Mouse (Mus musculus) embryonic facial prominence, embryonic 11.5 days (tissue): Measurements from ENCODE around the gene Nfatc2. TPM values are rescaled to one million over a fixed set of nuclear protein-coding genes. Genes with fewer than 3 reads are reported as not detected.

Source experiments
- ATAC-seq: fragments of 200-750 bp; cut with Nextera tagmentation; replicated peaks from 2 replicates; pipeline ENCODE4 v1.8.0; 2017; ENCODE audit warnings: low read depth; ENCODE audit not compliant: insufficient number of reproducible peaks, low FRiP score, low TSS enrichment
- DNase-seq: peaks from one replicate; pipeline ENCODE4 v3.0.0-alpha.2; 2015; ENCODE audit warnings: low spot score
- H3K27ac ChIP-seq: fragments of 300-500 bp; sonication (generic); replicated peaks from 2 replicates; pipeline ENCODE4 v1.5.1; 2014; ENCODE audit warnings: mild to moderate bottlenecking, low read depth, low read length, control low read depth
- H3K27me3 ChIP-seq: fragments of 300-500 bp; sonication (generic); 2 replicates; pipeline ENCODE4 v1.6.1; 2014; ENCODE audit warnings: mild to moderate bottlenecking, low read length, moderate library complexity, mixed read lengths; ENCODE audit not compliant: control insufficient read depth, insufficient read depth
- H3K36me3 ChIP-seq: fragments of 300-500 bp; sonication (generic); replicated peaks from 2 replicates; pipeline ENCODE4 v1.6.1; 2014; ENCODE audit warnings: low read depth, mild to moderate bottlenecking, low read length, moderate library complexity, mixed read lengths; ENCODE audit not compliant: control insufficient read depth, insufficient read depth
- H3K4me1 ChIP-seq: fragments of 300-500 bp; sonication (generic); 2 replicates; pipeline ENCODE4 v1.6.1; 2014; ENCODE audit warnings: low read length, mixed read lengths; ENCODE audit not compliant: control insufficient read depth, insufficient read depth
- H3K4me2 ChIP-seq: fragments of 300-500 bp; sonication (generic); 2 replicates; pipeline ENCODE4 v1.6.1; 2014; ENCODE audit warnings: low read depth, mild to moderate bottlenecking, control low read depth, low read length, moderate library complexity
- H3K4me3 ChIP-seq: fragments of 300-500 bp; sonication (generic); 2 replicates; pipeline ENCODE4 v1.5.1; 2014; ENCODE audit warnings: low read depth, low read length, control low read depth
- H3K9ac ChIP-seq: fragments of 300-500 bp; sonication (generic); replicated peaks from 2 replicates; pipeline ENCODE4 v1.6.1; 2014; ENCODE audit warnings: mild to moderate bottlenecking, control low read depth, low read length
- H3K9me3 ChIP-seq: fragments of 300-500 bp; sonication (generic); replicated peaks from 2 replicates; pipeline ENCODE4 v1.6.1; 2016; ENCODE audit warnings: mild to moderate bottlenecking, low read length, inconsistent platforms, mixed read lengths; ENCODE audit not compliant: control insufficient read depth
- WGBS: fragments of 180-500 bp; shearing (Covaris S2); extraction: QIAGEN DNeasy Blood & Tissue Kit; methylation state at CpG from one replicate; pipeline ENCODE4 v1.1.7; 2014; 5-methylcytosine and 5-hydroxymethylcytosine counted together
- microRNA-seq: library from miRNA; unstranded; fragments of <30 nt; microRNA quantifications from one replicate; pipeline ENCODE4, GENCODE M21; 2016; ENCODE audit warnings: borderline number of aligned reads
- polyA plus RNA-seq: library from polyadenylated mRNA; unstranded; fragments of >200 nt; fragmentation: Nextera tagmentation; extraction: Ambion mirVana; gene quantifications from 2 replicates; pipeline ENCODE4 v1.2.1, GENCODE M21; 2014

Nfatc2 gene
- polyA plus RNA-seq, 1 experiment from 2014 or later = 0.87 TPM

DNA sequence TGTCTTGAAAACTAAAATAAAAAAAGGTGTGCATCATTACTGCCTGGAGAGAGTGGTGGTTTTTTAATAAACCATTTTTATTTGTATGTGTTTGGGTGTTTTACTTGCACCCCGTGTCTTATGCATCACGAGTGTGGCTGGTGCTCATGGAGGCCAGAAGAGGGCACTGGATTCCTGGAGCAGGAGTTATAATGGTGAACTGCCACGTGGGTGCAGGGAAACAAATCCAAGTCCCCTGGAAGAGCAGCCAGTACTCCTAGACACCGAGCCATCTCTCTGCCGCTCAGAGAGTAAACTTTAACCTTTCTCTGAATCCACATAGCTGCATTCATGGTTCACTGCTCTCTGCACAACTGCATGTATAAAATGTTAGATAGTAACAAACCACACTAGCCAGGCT, 168.1 kb downstream of the Nfatc2 start:
- Histone ChIP-seq H3K4me2 (no peak overlapping the region), H3K27me3 (no peaks in the 10 kb centered on the region), H3K4me1 (no peaks in the 10 kb centered on the region), H3K4me3 (no peak overlapping the region), H3K36me3 (no peaks in the 10 kb centered on the region), H3K9ac (no peak overlapping the region), H3K27ac (no peak overlapping the region), H3K9me3 (no peaks in the 10 kb centered on the region)
- DNase-seq (no peak), ATAC-seq (no peak)
- 69% methylated on average over 5 of the region's 5 CpGs for WGBS

DNA sequence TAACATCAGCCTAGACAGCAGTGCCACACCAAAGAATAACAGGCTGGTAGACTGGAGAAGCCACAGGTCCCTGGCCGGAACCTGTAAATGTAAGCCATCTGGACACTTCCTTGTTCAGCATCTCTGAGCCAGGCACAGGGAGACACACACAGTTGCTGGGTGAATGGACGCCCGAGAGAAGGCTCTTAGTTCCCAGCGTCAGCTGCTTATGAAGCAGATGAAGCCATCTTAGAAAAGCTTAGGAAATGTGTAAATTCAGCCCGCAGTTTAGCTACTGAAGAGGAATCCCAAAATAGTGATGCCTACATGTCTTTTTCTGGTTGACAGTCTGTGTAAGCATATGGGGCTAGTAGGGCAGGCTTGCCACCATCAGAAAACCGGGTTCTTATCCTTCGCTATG, 169.1 kb downstream of the Nfatc2 start:
- Histone ChIP-seq H3K4me1 (no peaks in the 10 kb centered on the region), H3K36me3 (no peaks in the 10 kb centered on the region), H3K4me2 (no peak overlapping the region), H3K27ac (no peak overlapping the region), H3K9ac (no peak overlapping the region), H3K9me3 (no peaks in the 10 kb centered on the region), H3K27me3 (no peaks in the 10 kb centered on the region), H3K4me3 (no peak overlapping the region)
- 90% methylated on average over 7 of the region's 7 CpGs for WGBS
- ATAC-seq (no peak), DNase-seq (no peak)

DNA sequence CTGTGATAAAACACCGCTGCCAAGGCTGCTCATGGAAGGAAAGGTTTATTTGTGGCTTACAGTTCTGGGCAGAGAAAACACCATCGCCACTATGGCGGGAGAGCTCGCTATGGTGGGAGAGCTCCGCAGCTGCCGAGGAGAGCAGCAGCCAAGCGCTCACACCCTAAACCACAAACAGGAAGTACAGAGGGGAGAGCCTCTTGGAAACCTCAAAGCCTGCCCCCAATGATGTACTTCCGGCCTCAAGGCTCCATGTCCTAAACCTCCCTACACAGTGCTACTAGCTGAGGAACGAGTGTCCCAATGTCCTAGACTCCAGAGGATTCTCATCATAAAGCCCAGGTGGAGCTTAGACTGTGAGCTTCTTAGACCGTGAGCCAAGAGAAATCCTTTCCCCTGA, 171.9 kb downstream of the Nfatc2 start:
- H3K9me3 ChIP-seq = no peaks in the 10 kb centered on the region
- no peak overlapping the region for H3K4me2 ChIP-seq
- no peak overlapping the region for H3K27ac ChIP-seq
- WGBS = 94% methylated on average over 10 of the region's 10 CpGs
- no peak for ATAC-seq
- no peak overlapping the region for H3K4me3 ChIP-seq
- H3K36me3 ChIP-seq = no peaks in the 10 kb centered on the region
- no peaks in the 10 kb centered on the region for H3K27me3 ChIP-seq
- no peak overlapping the region for H3K9ac ChIP-seq
- H3K4me1 ChIP-seq = no peaks in the 10 kb centered on the region
- no peak for DNase-seq

DNA sequence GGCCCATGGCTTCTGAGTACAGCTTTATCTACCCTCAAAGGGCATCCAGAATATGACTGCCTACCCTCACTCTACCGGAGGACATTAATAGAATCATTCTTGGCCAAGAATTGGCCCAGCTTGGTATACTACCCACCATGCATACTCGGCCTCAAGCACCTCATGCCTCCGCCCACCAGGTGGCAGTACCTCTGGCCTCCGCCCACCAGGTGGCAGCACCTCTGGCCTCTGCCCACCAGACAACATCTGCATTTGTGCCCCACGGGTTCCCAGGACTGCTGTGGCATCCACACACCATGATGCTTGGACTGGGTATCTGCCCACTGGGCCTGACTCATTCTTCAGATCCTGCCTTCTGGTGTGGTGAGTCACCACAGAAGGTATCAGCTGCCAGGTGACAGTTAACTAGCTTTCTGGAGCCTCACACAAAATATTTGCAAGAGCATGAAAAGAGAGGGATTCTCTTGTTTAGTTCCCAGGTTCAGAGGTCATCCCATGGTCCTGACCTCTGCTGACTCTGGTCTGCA, 173.0 kb downstream of the Nfatc2 start:
- whole genome bisulfite sequencing = 83% methylated on average over 5 of the region's 5 CpGs
- H3K27me3 ChIP-seq = no peaks in the 10 kb centered on the region
- no peak for DNase-seq
- no peak for ATAC-seq
- no peaks in the 10 kb centered on the region for H3K36me3 ChIP-seq
- H3K4me3 ChIP-seq = no peak overlapping the region
- no peak overlapping the region for H3K4me2 ChIP-seq
- no peaks in the 10 kb centered on the region for H3K9me3 ChIP-seq
- H3K9ac ChIP-seq = no peak overlapping the region
- no peak overlapping the region for H3K27ac ChIP-seq
- H3K4me1 ChIP-seq = no peaks in the 10 kb centered on the region

Small RNA genes within 50 kb of the gene (microRNA-seq; reads per million reads assigned to microRNA genes)
- not detected for gene Mir7004

Other genes with a start within 250 kb of the Nfatc2 start
- 10.3 and 10.4 TPM in 2 replicates for gene Atp9a, start 140.8 kb upstream of the Nfatc2 start, polyA plus RNA-seq
- gene Sall4, start 166.3 kb upstream of the Nfatc2 start, polyA plus RNA-seq = 12.3 and 13.3 TPM in 2 replicates